Mouse (Mus musculus) C2C12 (cell line): ENCODE results near the gene Zfp51.

Experiments
- CEBPB ChIP-seq: IDR thresholded peaks from one replicate; pipeline ENCODE4 v1.6.1; 2011; ENCODE audit warnings: low read depth, mild to moderate bottlenecking, control low read depth, moderate library complexity
- CTCF ChIP-seq: IDR thresholded peaks from one replicate; pipeline ENCODE4 v1.5.1; 2011; ENCODE audit not compliant: control insufficient read depth, insufficient read depth, insufficient read length
- MYOD1 ChIP-seq: IDR thresholded peaks from one replicate; pipeline ENCODE4 v1.6.1; 2011; ENCODE audit warnings: low read depth; ENCODE audit not compliant: control insufficient read depth, insufficient read length
- USF1 ChIP-seq: IDR thresholded peaks from one replicate; pipeline ENCODE4 v1.6.1; 2011; ENCODE audit warnings: low read depth, mild to moderate bottlenecking, control low read depth, moderate library complexity

GRCm38 (mm10) chr17:21472032-21472652, 22.0 kb downstream of the Zfp51 start:
- TF ChIP-seq CTCF (no peak), MYOD1 (no peak), USF1 (no peak), CEBPB (no peak)
